In genomic region chr12:69963141-69963540, GRCm38 (mm10) we compare ENCODE assay signal across 9 mouse cellular contexts.
"Had no signal": no experiment of that assay in that cellular context is flagged by ENCODE, and none has a peak within 500 bp of the region (broad histone marks: within the 10 kb centered on the region; RNA-seq: fewer than 3 reads in every experiment).

No protein-coding gene starts in this region.

- H3K9me3 ChIP-seq: liver, embryonic 12.5 days; midbrain, embryonic 13.5 days; midbrain, embryonic 15.5 days; neural tube, embryonic 12.5 days; stomach, embryonic 15.5 days had no signal

- H3K9ac ChIP-seq: liver, embryonic 12.5 days; liver, embryonic 14.5 days; lung, embryonic 14.5 days; midbrain, embryonic 13.5 days; midbrain, embryonic 15.5 days; neural tube, embryonic 12.5 days; stomach, embryonic 15.5 days had no signal

- H3K4me3 ChIP-seq: liver, embryonic 12.5 days; midbrain, embryonic 13.5 days; midbrain, embryonic 15.5 days; neural tube, embryonic 12.5 days; stomach, embryonic 15.5 days had no signal

- H3K27ac ChIP-seq: liver, embryonic 12.5 days; liver, embryonic 14.5 days; midbrain, embryonic 13.5 days; midbrain, embryonic 15.5 days; neural tube, embryonic 12.5 days; stomach, embryonic 15.5 days; stomach, postnatal 0 days had no signal

- H3K4me2 ChIP-seq: liver, embryonic 12.5 days; lung, embryonic 14.5 days; midbrain, embryonic 11.5 days; midbrain, embryonic 13.5 days; midbrain, embryonic 15.5 days; neural tube, embryonic 12.5 days; stomach, embryonic 15.5 days had no signal

- H3K27me3 ChIP-seq: liver, embryonic 12.5 days; midbrain, embryonic 13.5 days; midbrain, embryonic 15.5 days; neural tube, embryonic 12.5 days; stomach, embryonic 15.5 days had no signal

- H3K4me1 ChIP-seq: midbrain, embryonic 13.5 days; midbrain, embryonic 15.5 days; neural tube, embryonic 12.5 days; stomach, embryonic 15.5 days had no signal

- ATAC-seq: midbrain, embryonic 13.5 days; midbrain, embryonic 15.5 days had no signal
